Mouse (Mus musculus): Measurements from ENCODE around the gene Cd99l2. TPM values are rescaled to one million over a fixed set of nuclear protein-coding genes. Genes with fewer than 3 reads are reported as not detected.
"Not testable (repeated sequence)": the region's sequence is repeated elsewhere in the genome, so short reads cannot be mapped to it uniquely, and the experiment has no call there.

Gene Cd99l2
- 23.9 and 28.8 TPM in 2 replicates for polyA plus RNA-seq (2016; fragmentation: Nextera tagmentation; extraction: Ambion mirVana)

DNA sequence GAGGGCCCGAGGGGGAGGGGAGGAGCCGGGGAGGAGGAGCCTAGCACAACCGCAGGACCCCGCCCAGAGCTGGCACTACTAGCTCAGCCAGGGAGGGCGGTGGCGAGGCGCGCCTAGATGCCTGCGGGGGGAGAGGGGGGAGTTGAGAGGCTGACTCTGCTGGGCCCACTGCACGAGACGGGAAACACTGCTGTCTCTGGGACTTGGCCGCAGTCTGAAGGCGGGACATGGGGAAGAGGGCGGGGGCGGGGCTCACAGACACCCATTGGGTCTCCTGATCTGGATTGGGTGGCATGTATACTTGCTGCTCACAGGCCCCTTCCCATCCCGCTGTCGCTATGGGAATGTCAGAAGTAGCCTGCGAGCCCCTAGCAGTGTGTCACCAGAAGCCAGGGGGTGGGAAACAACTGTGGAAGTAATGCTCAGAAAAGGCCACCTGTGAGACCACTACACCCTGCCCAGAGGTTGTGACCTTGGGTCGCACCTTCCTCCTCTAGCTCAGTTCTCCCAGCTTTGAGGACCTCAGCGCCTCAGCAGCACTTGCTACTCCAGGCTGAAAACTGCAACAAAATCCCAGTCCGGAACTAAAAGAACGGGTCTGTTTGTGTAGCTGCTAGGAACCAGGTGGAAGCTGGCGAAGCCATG, at the start of gene Cd99l2:
Gene Cd99l2, minus strand, starts transcription at position 216 of the 645 bp plus-strand sequence.
- peak within 1 kb of the TSS; percentile 92 for H3K27ac ChIP-seq
- H3K4me1 ChIP-seq, result no peaks in the 10 kb centered on the region
- H3K27me3 ChIP-seq (ENCODE audit: insufficient read depth, poor library complexity, severe bottlenecking), result peaks cover 17% of the 10 kb centered on the region; the same call in 1 of the 2 replicates
- H3K36me3 ChIP-seq, result no peaks in the 10 kb centered on the region
- peak within 1 kb of the TSS; percentile 65 for H3K4me3 ChIP-seq
- DNase-seq (ENCODE audit: low spot score), result peak; percentile 94
- WGBS, result 14% methylated on average over 23 of the region's 23 CpGs
- H3K9me3 ChIP-seq, result no peaks in the 10 kb centered on the region

DNA sequence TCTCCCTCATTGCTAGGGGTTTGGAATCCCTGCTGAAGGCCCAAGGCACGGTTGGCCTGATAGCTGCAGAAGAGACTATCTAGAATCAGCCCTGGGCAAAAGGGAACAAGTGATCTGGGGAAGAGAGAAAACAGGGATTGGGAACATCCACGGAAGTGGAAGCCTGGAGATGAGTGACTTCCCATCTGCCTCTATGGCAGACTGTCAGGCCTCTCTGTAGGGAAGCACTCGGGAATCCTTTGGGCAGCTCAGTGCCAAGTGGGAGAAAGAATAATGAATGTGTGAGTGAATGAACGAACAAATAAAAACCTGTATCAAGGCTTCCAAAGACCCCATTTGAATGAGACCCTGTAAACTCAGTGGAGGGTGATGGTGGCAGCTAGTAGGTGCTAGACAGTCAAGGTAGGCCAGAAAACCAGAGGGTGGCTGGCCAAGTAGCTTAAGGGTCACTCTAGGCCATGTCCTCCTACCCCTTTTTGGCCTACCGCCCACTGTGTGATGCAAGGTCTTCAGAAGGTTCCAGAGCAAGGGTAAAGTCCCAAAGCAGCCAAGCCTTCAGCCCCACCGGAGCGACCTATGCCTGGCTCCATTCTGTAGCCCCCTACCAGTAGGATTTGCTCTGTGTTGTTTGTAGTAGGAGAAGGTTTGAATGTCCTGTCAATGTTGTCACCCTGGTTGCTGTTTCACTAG, 48.3 kb upstream of the Cd99l2 start:
- H3K4me1 ChIP-seq, result no peaks in the 10 kb centered on the region
- no peak overlapping the region for H3K27ac ChIP-seq
- DNase-seq (ENCODE audit: low spot score), result no peak
- H3K27me3 ChIP-seq (ENCODE audit: insufficient read depth, poor library complexity, severe bottlenecking), result peaks cover 14% of the 10 kb centered on the region
- no peaks in the 10 kb centered on the region for H3K36me3 ChIP-seq
- no peaks in the 10 kb centered on the region for H3K9me3 ChIP-seq
- H3K4me3 ChIP-seq, result no peak overlapping the region
- WGBS, result 64% methylated on average over 7 of the region's 7 CpGs

DNA sequence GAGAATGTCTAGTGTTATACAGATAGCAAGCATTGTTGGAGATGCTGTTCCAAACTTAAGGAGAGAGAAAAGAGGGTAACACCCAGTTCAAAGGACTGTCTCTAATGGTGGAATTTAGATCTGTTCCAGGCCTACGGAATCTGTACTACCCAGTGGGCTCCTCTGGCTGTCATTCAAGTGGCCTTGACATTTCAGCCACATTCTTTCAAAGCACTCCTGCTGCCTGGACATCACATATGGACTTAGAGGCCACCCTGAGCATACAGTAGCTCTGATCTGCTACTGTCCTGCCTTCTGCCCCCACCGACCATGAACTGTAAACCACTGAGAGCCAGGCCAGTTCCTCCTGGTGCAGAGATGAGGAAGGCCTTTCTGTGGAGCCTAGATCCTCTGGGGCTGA, 45.1 kb upstream of the Cd99l2 start:
- H3K36me3 ChIP-seq, result no peaks in the 10 kb centered on the region
- no peak overlapping the region for H3K27ac ChIP-seq
- H3K4me1 ChIP-seq, result no peaks in the 10 kb centered on the region
- no peak for DNase-seq (ENCODE audit: low spot score)
- H3K9me3 ChIP-seq, result no peaks in the 10 kb centered on the region
- 40% methylated on average over 2 of the region's 2 CpGs for WGBS
- peaks cover 26% of the 10 kb centered on the region for H3K27me3 ChIP-seq (ENCODE audit: insufficient read depth, poor library complexity, severe bottlenecking)
- H3K4me3 ChIP-seq, result no peak overlapping the region

DNA sequence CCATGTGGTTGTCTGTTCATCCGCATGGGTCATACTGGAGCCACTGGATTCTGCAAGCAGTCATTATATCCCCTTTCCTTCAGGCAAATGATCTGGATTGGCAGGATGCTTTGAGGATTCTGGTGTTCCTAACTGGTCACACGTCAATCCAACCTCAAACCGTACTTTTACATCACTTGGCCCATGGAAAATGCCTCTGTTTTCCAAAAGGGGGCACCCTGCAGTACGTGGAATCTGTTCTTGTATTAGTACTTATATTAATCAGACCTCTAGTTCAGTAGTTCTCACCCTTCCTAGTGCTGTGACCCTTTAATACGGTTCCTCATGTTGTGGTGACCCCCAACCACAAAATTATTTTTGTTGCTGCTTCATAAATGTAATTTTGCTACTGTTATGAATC, 41.5 kb upstream of the Cd99l2 start:
- Histone ChIP-seq H3K4me3 (no peak overlapping the region), H3K27me3 (ENCODE audit: insufficient read depth, poor library complexity, severe bottlenecking) (peaks cover 37% of the 10 kb centered on the region; the same call in 1 of the 2 replicates), H3K36me3 (no peaks in the 10 kb centered on the region), H3K4me1 (no peaks in the 10 kb centered on the region), H3K27ac (no peak overlapping the region), H3K9me3 (no peaks in the 10 kb centered on the region)
- DNase-seq (ENCODE audit: low spot score), result no peak
- 77% methylated on average over 5 of the region's 5 CpGs for WGBS

DNA sequence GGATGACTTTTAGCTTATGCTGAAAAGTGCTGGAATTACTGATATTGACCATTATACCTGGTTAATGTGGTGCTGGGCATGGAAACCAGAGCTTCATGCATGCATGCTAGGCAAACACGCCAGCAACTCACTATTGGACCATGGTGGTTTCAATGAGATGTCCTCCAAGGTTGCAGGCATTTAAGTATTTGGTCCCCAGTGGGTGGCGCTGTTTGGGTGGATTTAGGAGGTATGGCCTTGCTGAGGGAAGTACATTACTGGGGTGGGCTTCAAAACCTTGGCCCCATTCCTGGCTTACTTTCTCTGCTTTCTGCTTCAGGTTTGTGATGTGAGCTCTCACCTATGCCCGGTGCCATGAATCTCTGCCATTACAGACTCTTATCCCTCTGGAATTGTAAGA, 40.0 kb upstream of the Cd99l2 start:
- H3K36me3 ChIP-seq, result no peaks in the 10 kb centered on the region
- no peak overlapping the region for H3K4me3 ChIP-seq
- no peaks in the 10 kb centered on the region for H3K9me3 ChIP-seq
- H3K27me3 ChIP-seq (ENCODE audit: insufficient read depth, poor library complexity, severe bottlenecking), result peaks cover 48% of the 10 kb centered on the region
- no peak for DNase-seq (ENCODE audit: low spot score)
- H3K27ac ChIP-seq, result no peak overlapping the region
- no peaks in the 10 kb centered on the region for H3K4me1 ChIP-seq
- 63% methylated on average over 3 of the region's 3 CpGs for WGBS

DNA sequence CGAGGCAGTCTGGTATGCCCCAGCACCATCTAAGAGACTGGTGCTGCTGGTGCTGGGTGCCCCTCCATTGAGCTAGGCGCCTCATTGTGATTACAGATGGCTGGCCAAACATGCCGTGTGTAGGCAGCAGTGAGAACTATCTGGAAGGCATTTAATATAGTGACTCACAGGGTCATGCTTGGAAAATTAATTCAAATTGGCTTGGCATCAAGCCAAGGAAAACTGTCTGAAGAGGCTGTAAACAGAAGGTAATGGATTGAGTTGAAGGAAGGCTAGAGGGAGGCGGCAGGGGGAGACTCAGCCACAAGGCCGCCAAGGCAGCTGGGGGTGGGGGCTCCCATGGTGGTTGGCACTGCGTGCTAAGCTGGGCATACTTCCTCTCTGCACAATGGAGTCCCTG, 36.0 kb upstream of the Cd99l2 start:
- DNase-seq (ENCODE audit: low spot score), result no peak
- WGBS, result 73% methylated on average over 6 of the region's 6 CpGs
- Histone ChIP-seq H3K4me3 (no peak overlapping the region), H3K36me3 (no peaks in the 10 kb centered on the region), H3K27ac (no peak overlapping the region), H3K27me3 (ENCODE audit: insufficient read depth, poor library complexity, severe bottlenecking) (peaks cover 45% of the 10 kb centered on the region), H3K4me1 (no peaks in the 10 kb centered on the region), H3K9me3 (no peaks in the 10 kb centered on the region)

DNA sequence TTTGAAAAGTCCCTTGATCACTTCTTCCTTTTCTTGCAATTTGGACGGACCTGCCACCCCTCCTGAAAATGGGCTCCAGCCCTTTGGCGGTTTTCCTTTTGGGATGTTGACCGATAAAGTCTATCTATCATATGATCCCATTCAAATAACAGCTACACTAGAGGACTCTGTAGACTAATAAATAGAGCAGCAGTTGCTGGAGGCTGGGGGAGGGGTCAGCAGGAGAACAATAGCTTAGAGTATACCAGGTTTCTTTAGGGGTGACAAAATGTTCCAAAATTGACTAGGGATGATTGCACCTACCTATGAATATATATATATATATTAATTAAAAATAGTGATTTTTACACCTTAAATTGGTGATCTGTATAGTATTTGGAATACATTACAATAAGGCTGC, 35.5 kb upstream of the Cd99l2 start:
- no peak for DNase-seq (ENCODE audit: low spot score)
- Histone ChIP-seq H3K9me3 (no peaks in the 10 kb centered on the region), H3K4me3 (no peak overlapping the region), H3K4me1 (no peaks in the 10 kb centered on the region), H3K36me3 (no peaks in the 10 kb centered on the region), H3K27ac (no peak overlapping the region), H3K27me3 (ENCODE audit: insufficient read depth, poor library complexity, severe bottlenecking) (peaks cover 40% of the 10 kb centered on the region)
- WGBS, result 70% methylated on average over 3 of the region's 3 CpGs

DNA sequence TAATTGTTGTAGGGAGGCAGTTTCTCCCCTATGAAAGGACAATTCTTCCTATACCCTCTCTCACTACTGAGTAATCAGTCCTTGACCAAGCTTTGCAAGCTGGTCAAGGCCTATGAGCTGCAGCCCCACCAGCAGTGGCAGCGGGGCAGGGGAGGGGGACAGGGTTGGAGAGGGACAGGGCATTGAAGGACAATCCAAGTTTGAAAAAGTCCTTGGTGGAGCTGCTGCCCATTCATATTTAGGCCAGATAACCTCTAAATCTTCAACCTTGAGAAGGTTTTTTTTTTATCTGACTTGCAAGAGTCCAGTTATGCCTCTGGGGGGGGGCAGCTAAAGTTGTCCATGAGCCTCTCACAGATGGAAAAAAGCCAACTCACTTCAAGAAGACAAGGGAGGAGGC, 34.8 kb upstream of the Cd99l2 start:
- 87% methylated on average over 1 of the region's 1 CpGs for WGBS
- no peak overlapping the region for H3K27ac ChIP-seq
- no peaks in the 10 kb centered on the region for H3K36me3 ChIP-seq
- DNase-seq (ENCODE audit: low spot score), result no peak
- H3K4me1 ChIP-seq, result no peaks in the 10 kb centered on the region
- no peak overlapping the region for H3K4me3 ChIP-seq
- H3K9me3 ChIP-seq, result no peaks in the 10 kb centered on the region
- H3K27me3 ChIP-seq (ENCODE audit: insufficient read depth, poor library complexity, severe bottlenecking), result peaks cover 33% of the 10 kb centered on the region

DNA sequence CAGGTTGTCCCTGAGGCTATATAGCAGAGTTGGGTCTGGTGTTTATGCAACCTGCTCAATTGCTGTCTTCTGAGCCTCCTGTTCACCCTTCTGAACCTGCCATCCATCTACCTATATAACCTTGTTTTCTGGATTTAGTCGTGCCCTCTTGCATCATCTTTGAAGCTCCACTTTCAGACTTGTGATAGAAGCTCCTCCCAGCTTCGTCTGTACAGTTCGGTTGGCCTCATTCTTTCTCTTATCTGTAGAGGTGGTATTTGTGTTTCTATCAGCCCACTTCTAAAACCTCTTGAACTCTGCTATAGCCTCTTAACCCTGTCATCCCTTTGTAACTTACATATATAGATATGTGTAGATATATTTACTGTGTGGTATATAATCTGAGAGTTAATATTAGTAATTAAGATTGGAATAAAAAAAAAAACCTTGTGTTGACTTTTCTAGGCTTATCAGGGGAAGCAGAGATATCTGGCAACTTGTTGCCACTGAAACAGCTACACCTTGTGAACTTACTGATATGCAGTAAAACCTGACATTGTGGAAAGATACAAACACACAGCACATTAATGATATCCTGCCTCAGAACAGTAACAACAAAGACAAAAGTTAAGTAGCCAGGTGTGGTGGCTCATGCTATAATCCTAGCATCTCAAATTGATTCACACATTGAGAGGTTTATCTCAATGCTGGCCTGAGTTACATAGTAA, 33.1 kb upstream of the Cd99l2 start:
- 24% methylated on average over 3 of the region's 3 CpGs for WGBS
- H3K27me3 ChIP-seq (ENCODE audit: insufficient read depth, poor library complexity, severe bottlenecking), result peaks cover 25% of the 10 kb centered on the region
- H3K27ac ChIP-seq, result no peak overlapping the region
- no peaks in the 10 kb centered on the region for H3K4me1 ChIP-seq
- H3K36me3 ChIP-seq, result no peaks in the 10 kb centered on the region
- H3K4me3 ChIP-seq, result no peak overlapping the region
- no peaks in the 10 kb centered on the region for H3K9me3 ChIP-seq
- no peak for DNase-seq (ENCODE audit: low spot score)

DNA sequence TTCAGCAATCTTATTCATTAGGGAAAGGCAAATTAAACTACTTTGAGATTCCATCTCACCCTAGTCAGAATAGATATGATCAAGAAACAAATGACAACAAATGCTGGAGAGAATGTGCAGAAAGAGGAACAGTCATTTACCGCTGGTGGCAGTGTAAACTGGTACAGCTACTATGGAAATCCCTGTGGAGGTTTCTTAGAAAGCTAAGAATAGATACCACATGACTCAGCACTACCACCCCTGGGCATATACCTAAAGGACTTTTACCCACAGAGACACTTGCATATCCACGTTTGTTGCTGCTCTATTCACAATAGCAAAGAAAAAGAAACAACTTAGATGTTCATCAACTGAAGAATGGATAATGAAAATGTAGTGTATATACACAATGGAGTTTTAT, 31.7 kb upstream of the Cd99l2 start:
- H3K9me3 ChIP-seq, result no peaks in the 10 kb centered on the region

DNA sequence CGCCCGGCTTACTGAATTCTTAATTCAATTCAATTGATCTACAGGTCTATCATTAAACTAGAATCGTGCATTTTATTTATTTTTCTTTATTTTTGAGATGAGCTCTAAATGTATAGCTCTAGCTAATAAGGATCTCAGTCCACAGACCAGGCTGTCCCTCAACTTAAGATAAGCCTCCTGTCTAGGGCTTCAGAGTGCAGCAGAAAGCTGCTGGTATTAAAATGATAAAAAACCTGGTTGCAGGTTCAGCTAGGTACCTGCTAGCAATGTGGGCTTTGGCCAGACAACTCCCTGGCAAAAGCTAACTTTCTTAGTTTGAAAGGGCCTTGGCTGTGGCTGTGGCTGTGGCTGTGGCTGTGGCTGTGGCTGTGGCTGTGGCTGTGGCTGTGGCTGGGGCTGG, 30.2 kb upstream of the Cd99l2 start:
- Histone ChIP-seq H3K36me3 (no peaks in the 10 kb centered on the region), H3K27me3 (ENCODE audit: insufficient read depth, poor library complexity, severe bottlenecking) (peaks cover 11% of the 10 kb centered on the region; the same call in 1 of the 2 replicates), H3K4me3 (no peak overlapping the region), H3K4me1 (no peaks in the 10 kb centered on the region), H3K9me3 (no peaks in the 10 kb centered on the region), H3K27ac (no peak overlapping the region)
- WGBS, result 86% methylated on average over 3 of the region's 3 CpGs
- DNase-seq (ENCODE audit: low spot score), result no peak

More for the DNA sequence above, 31.7 kb upstream of the Cd99l2 start:
- Histone ChIP-seq H3K27me3 (ENCODE audit: insufficient read depth, poor library complexity, severe bottlenecking) (peaks cover 20% of the 10 kb centered on the region), H3K4me3 (no peak overlapping the region), H3K4me1 (no peaks in the 10 kb centered on the region), H3K36me3 (no peaks in the 10 kb centered on the region), H3K27ac (no peak overlapping the region)
- DNase-seq (ENCODE audit: low spot score), result no peak
- WGBS, result 53% methylated on average over 2 of the region's 2 CpGs

DNA sequence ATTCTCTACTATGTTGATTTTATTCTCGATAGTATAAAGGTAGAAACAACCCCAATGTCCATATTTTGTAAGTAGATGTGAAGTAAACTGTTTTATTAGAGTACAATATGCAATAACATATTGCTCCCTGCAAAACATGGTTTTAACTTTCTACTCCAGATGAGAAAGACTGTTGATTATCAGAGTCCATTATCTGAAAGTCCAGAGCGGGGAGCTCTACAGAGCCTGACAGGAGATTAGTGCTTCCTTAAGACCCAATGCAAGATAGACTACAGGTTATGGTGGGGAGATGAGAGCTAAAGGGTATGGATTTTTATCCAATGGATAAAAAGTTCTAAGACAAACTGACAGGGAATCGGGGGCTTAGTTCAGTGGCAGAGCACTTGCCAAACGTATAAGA, 26.6 kb upstream of the Cd99l2 start:
- no peak overlapping the region for H3K27ac ChIP-seq
- no peaks in the 10 kb centered on the region for H3K4me1 ChIP-seq
- DNase-seq (ENCODE audit: low spot score), result no peak
- H3K4me3 ChIP-seq, result no peak overlapping the region
- peaks cover 4% of the 10 kb centered on the region; the same call in 1 of the 2 replicates for H3K27me3 ChIP-seq (ENCODE audit: insufficient read depth, poor library complexity, severe bottlenecking)
- 76% methylated on average over 4 of the region's 4 CpGs for WGBS
- H3K36me3 ChIP-seq, result no peaks in the 10 kb centered on the region
- no peaks in the 10 kb centered on the region for H3K9me3 ChIP-seq

DNA sequence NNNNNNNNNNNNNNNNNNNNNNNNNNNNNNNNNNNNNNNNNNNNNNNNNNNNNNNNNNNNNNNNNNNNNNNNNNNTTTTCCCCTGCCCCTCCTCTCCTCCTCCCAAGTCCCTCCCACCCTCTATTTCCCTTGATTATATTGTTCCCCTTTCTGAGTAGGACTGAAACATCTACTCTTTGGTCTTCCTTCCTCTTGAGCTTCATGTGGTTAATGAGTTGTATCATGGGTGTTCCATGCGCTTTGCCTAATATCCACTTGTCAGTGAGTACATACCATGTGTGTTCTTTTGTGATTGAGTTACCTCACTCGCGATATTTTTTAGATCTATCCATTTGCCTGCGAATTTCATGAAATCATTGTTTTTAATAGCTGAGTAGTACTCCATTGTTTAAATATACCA, 13.9 kb upstream of the Cd99l2 start:
- H3K36me3 ChIP-seq; H3K4me3 ChIP-seq; H3K4me1 ChIP-seq; H3K9me3 ChIP-seq; H3K27me3 ChIP-seq (ENCODE audit: insufficient read depth, poor library complexity, severe bottlenecking); H3K27ac ChIP-seq; DNase-seq (ENCODE audit: low spot score): not testable (repeated sequence)
- 88% methylated on average over 4 of the region's 4 CpGs for WGBS
